Mouse (Mus musculus): Measurements from ENCODE around the gene Oaz1. TPM values are rescaled to one million over a fixed set of nuclear protein-coding genes. Genes with fewer than 3 reads are reported as not detected.

Oaz1 gene
- polyA plus RNA-seq, 1 experiment from 2014 or later, result 1,351 TPM

DNA sequence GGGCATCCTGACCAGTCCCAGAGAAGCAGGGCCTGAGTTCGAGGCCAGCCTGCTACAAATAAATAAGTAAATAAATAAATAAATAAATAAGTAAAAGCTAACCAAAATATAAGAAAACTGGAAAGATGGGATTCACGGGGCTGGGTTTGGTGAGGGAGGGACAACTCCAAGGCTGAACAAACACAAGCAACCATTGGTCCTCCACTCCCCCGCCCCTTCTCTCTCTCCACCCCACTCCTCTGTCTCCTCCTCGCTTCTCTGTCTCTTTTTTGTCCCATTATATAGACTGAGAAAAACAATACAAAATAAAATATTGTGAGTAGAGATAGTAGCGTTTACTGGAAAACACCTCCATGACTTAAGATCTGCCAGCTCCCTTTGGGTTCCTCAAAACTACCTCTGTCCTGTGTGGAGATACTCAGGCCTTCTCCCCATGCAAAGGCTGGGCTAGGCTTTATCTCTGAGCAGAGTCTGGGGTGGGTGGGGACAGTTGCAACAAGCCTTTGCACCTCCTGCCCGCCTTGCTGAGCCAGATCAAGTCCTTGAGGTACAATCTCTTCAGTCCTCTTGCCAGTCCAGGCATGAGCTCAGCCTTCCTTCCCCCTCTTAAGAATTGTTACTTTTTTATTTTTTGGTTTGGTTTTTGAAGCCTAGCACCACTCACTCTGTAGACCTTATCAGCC is 7.7 kb upstream of the Oaz1 start:
- H3K9me3 ChIP-seq (ENCODE audit: control insufficient read depth, low read length), result no peaks in the 10 kb centered on the region
- no peaks in the 10 kb centered on the region for H3K4me1 ChIP-seq (replicated peaks; ENCODE audit: control insufficient read depth, insufficient read depth, low read length)
- H3K9ac ChIP-seq (replicated peaks; ENCODE audit: low read depth, low read length), result no peak overlapping the region
- no peak overlapping the region for H3K4me2 ChIP-seq (ENCODE audit: low read length)
- no peaks in the 10 kb centered on the region for H3K27me3 ChIP-seq (replicated peaks; ENCODE audit: control insufficient read depth, insufficient read depth, low read length)
- H3K36me3 ChIP-seq (ENCODE audit: control insufficient read depth, insufficient read depth), result no peaks in the 10 kb centered on the region
- H3K27ac ChIP-seq (ENCODE audit: low read length), result no peak overlapping the region
- ATAC-seq, result no peak
- H3K4me3 ChIP-seq (replicated peaks; ENCODE audit: low read length), result no peak overlapping the region
- 64% methylated on average over 6 of the region's 6 CpGs for WGBS

DNA sequence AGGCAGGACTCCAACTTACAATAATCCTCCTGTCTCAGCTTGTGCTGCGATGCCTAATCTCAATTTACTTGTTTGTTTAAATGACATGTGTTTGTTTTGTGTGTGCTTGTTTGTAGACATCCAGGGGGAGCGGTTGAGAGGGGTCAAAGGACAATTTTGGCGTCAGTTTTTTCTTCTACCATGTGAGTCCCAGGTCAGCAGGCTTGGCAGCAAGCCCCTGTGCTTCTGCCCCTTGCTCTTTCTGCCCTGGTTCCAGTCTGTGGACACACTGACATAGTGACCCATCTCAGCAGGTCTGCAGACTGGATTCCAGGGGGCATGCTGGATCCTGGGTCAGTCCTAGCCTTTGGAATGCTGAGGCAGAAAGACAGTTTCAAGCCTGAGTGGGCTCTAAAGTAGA is 7.0 kb upstream of the Oaz1 start:
- H3K4me1 ChIP-seq (replicated peaks; ENCODE audit: control insufficient read depth, insufficient read depth, low read length), result no peaks in the 10 kb centered on the region
- no peak overlapping the region for H3K4me2 ChIP-seq (ENCODE audit: low read length)
- no peak overlapping the region for H3K9ac ChIP-seq (replicated peaks; ENCODE audit: low read depth, low read length)
- no peaks in the 10 kb centered on the region for H3K9me3 ChIP-seq (ENCODE audit: control insufficient read depth, low read length)
- ATAC-seq, result no peak
- WGBS, result 55% methylated on average over 3 of the region's 3 CpGs
- no peaks in the 10 kb centered on the region for H3K27me3 ChIP-seq (replicated peaks; ENCODE audit: control insufficient read depth, insufficient read depth, low read length)
- no peak overlapping the region for H3K27ac ChIP-seq (ENCODE audit: low read length)
- no peaks in the 10 kb centered on the region for H3K36me3 ChIP-seq (ENCODE audit: control insufficient read depth, insufficient read depth)
- no peak overlapping the region for H3K4me3 ChIP-seq (replicated peaks; ENCODE audit: low read length)

DNA sequence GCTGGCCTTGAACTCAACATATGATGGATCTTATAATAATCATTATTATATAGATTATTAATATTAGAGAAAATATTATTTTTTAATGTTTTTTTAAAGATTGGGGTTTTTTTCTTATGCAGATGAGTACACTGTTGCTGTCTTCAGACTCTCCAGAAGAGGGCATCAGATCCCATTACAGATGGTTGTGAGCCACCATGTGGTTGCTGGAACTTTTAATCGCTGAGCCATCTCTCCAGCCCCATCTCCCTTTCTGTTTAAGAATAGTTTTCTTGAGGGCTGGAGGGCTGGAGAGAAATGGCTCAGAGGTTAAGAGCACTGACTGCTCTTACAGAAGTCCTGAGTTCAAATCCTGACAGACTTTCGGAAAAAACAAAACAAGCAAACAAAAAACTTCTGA is 4.5 kb upstream of the Oaz1 start:
- H3K4me1 ChIP-seq (replicated peaks; ENCODE audit: control insufficient read depth, insufficient read depth, low read length), result peaks cover 2% of the 10 kb centered on the region; the same call in 1 of the 2 replicates
- H3K9ac ChIP-seq (replicated peaks; ENCODE audit: low read depth, low read length), result no peak overlapping the region
- H3K36me3 ChIP-seq (ENCODE audit: control insufficient read depth, insufficient read depth), result no peaks in the 10 kb centered on the region
- no peaks in the 10 kb centered on the region for H3K27me3 ChIP-seq (replicated peaks; ENCODE audit: control insufficient read depth, insufficient read depth, low read length)
- ATAC-seq, result no peak
- H3K4me3 ChIP-seq (replicated peaks; ENCODE audit: low read length), result no peak overlapping the region
- H3K4me2 ChIP-seq (ENCODE audit: low read length), result no peak overlapping the region
- no peaks in the 10 kb centered on the region for H3K9me3 ChIP-seq (ENCODE audit: control insufficient read depth, low read length)
- H3K27ac ChIP-seq (ENCODE audit: low read length), result no peak overlapping the region
- 41% methylated on average over 2 of the region's 2 CpGs for WGBS

DNA sequence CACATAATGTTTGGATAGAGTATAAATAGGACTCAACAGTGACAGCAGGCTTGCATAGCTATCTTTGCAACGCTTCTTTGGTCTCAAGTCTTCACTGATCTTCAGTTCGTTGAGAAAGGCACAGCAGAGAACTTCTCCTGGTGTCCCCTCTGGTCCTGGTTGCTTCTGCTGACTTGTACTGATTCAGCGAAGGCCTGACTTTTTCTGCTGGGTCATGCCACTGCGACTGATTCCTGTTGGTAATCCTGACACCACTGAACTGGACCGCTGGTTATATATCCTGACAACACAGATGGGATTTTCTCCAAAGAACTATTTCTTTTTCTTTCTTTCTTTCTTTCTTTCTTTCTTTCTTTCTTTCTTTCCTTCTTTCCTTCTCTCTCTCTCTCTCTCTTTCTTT is 3.9 kb upstream of the Oaz1 start:
- no peak overlapping the region for H3K9ac ChIP-seq (replicated peaks; ENCODE audit: low read depth, low read length)
- H3K27ac ChIP-seq (ENCODE audit: low read length), result no peak overlapping the region
- no peak for ATAC-seq
- WGBS, result 90% methylated on average over 5 of the region's 5 CpGs
- no peaks in the 10 kb centered on the region for H3K9me3 ChIP-seq (ENCODE audit: control insufficient read depth, low read length)
- no peaks in the 10 kb centered on the region for H3K27me3 ChIP-seq (replicated peaks; ENCODE audit: control insufficient read depth, insufficient read depth, low read length)
- H3K4me1 ChIP-seq (replicated peaks; ENCODE audit: control insufficient read depth, insufficient read depth, low read length), result peaks cover 4% of the 10 kb centered on the region
- no peak overlapping the region for H3K4me3 ChIP-seq (replicated peaks; ENCODE audit: low read length)
- H3K4me2 ChIP-seq (ENCODE audit: low read length), result no peak overlapping the region
- no peaks in the 10 kb centered on the region for H3K36me3 ChIP-seq (ENCODE audit: control insufficient read depth, insufficient read depth)

DNA sequence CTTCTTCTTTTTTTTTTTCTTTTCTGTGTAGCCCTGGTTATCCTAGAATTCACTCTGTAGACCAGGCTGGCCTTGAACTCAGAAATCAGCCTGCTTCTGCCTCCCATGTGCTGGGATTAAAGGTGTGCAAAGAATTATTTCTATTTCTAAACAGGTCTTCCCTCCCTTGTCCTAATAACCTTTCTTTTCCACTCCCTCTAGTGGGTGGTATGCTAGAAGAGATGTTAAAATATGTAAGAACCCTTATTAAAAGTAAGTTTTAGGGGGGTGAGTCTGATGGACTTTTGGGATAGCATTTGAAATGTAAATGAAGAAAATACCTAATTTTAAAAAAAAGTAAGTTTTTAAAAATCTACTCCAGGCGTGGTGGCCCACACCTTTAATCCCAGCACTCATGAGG is 3.1 kb upstream of the Oaz1 start:
- no peak overlapping the region for H3K4me3 ChIP-seq (replicated peaks; ENCODE audit: low read length)
- no peaks in the 10 kb centered on the region for H3K27me3 ChIP-seq (replicated peaks; ENCODE audit: control insufficient read depth, insufficient read depth, low read length)
- no peaks in the 10 kb centered on the region for H3K36me3 ChIP-seq (ENCODE audit: control insufficient read depth, insufficient read depth)
- H3K9ac ChIP-seq (replicated peaks; ENCODE audit: low read depth, low read length), result no peak overlapping the region
- ATAC-seq, result no peak
- H3K9me3 ChIP-seq (ENCODE audit: control insufficient read depth, low read length), result no peaks in the 10 kb centered on the region
- WGBS, result 93% methylated on average over 1 of the region's 1 CpGs
- H3K27ac ChIP-seq (ENCODE audit: low read length), result no peak overlapping the region
- peaks cover 12% of the 10 kb centered on the region for H3K4me1 ChIP-seq (replicated peaks; ENCODE audit: control insufficient read depth, insufficient read depth, low read length)
- no peak overlapping the region for H3K4me2 ChIP-seq (ENCODE audit: low read length)

DNA sequence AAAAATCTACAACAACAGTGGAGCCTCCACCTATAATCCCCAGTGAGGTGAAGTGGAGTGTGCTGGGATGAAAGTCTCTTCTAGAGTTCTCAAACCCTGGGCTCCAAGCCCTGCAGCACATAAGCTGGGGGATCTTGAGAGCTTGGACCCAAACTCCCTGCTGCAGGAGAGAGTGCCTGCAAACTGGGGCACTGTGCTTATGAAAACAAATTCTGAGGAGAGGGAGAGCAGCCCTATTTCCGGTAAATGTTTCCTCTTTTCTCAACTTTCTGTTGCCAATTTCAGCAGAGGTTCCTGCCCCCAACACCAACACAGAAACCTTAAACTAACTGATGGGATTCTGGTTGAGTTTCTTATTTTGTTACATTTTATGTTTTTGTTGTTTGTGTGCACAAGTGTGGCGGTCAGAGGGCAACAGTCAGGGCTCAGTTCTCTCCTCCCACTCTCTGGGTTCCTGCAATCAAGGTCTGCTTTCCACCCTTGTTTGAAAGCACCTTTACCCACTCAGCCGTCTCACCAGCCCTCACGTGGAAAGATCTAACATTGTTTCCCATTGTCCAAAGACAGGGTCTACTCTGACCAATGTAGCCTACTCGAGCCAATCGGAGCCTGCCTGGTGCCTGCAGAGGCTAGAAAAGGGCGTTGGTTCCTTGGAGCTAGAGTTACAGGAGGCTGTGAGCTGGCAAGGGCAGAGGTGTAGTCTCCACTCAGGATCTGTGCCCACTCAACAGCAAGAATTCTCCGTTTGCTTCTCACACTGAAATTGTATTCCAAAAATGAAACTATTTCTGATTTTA is 2.4 kb upstream of the Oaz1 start:
- Histone ChIP-seq H3K9ac (replicated peaks; ENCODE audit: low read depth, low read length) (no peak overlapping the region), H3K27me3 (replicated peaks; ENCODE audit: control insufficient read depth, insufficient read depth, low read length) (no peaks in the 10 kb centered on the region), H3K4me1 (replicated peaks; ENCODE audit: control insufficient read depth, insufficient read depth, low read length) (peaks cover 16% of the 10 kb centered on the region), H3K36me3 (ENCODE audit: control insufficient read depth, insufficient read depth) (no peaks in the 10 kb centered on the region; the same call in 1 of the 2 replicates), H3K9me3 (ENCODE audit: control insufficient read depth, low read length) (no peaks in the 10 kb centered on the region), H3K4me2 (ENCODE audit: low read length) (no peak overlapping the region), H3K4me3 (replicated peaks; ENCODE audit: low read length) (no peak overlapping the region), H3K27ac (ENCODE audit: low read length) (no peak overlapping the region)
- 65% methylated on average over 8 of the region's 8 CpGs for WGBS
- no peak for ATAC-seq

DNA sequence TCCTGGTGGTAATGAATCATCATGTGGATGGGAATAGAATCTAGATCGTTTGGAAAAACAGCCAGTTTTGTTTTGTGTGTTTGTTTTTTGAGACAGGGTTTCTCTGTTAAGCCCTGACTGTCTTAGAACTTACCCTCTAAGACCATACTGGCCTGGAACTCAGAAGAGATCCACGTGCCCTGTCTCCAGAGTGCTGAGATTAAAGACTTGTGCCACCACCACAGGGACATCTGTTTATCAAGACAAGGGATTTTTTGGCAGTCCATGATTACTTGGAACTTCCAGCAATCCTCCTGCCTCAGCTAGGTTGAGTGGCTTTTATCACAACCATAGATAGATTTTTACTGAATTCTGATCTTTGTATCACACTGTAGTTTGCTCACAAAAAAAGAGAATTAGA is 1.6 kb upstream of the Oaz1 start:
- H3K4me1 ChIP-seq (replicated peaks; ENCODE audit: control insufficient read depth, insufficient read depth, low read length), result peaks cover 23% of the 10 kb centered on the region
- no peak overlapping the region for H3K9ac ChIP-seq (replicated peaks; ENCODE audit: low read depth, low read length)
- no peak overlapping the region for H3K4me3 ChIP-seq (replicated peaks; ENCODE audit: low read length)
- H3K27ac ChIP-seq (ENCODE audit: low read length), result no peak overlapping the region
- H3K4me2 ChIP-seq (ENCODE audit: low read length), result no peak overlapping the region
- no peaks in the 10 kb centered on the region for H3K9me3 ChIP-seq (ENCODE audit: control insufficient read depth, low read length)
- no peaks in the 10 kb centered on the region for H3K27me3 ChIP-seq (replicated peaks; ENCODE audit: control insufficient read depth, insufficient read depth, low read length)
- 82% methylated on average over 2 of the region's 2 CpGs for WGBS
- no peak for ATAC-seq
- H3K36me3 ChIP-seq (ENCODE audit: control insufficient read depth, insufficient read depth), result peaks cover 7% of the 10 kb centered on the region

DNA sequence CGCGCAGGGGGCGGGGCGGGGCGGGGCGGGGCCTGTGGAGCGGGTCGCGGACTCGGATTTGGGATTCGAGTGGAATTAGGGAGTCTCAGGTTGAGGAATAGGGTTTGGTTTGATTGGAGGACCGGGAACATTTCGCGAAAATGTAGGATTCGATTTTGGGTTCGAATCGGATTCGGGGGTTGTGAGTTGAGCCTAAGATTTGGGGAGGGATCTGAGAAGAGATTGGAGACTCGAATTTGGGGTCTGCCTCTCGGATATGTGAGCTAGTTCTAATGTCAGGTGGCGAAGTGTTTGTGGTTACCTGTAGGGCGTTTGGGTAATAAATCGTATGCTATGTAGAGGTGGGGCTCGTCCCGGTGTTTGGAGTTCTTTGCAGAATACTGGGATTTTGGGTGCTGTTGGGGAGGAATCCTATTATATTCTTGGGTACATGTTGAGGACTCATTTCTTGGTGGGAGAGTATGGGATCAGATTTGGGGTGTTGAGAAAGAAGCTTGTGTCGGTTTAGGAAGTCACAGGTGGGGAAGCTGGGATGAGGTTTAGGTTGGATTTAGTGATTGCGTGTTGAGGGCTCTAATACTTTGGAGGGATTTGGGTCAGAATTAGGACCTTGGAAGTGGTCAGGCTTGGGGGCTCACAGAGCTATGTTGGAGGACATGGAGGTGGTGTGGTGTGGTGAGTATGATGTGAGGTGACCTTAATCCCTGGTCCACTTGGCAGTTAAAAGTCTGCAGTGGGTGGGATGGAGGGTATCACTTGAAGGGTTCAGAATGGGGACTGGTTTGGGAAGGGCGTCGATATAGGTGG is 810 bp downstream of the Oaz1 start:
- 10% methylated on average over 29 of the region's 29 CpGs for WGBS
- Histone ChIP-seq H3K27ac (ENCODE audit: low read length) (peak overlapping the region; percentile 92), H3K36me3 (ENCODE audit: control insufficient read depth, insufficient read depth) (peaks cover 10% of the 10 kb centered on the region), H3K4me1 (replicated peaks; ENCODE audit: control insufficient read depth, insufficient read depth, low read length) (peaks cover 25% of the 10 kb centered on the region), H3K9ac (replicated peaks; ENCODE audit: low read depth, low read length) (peak overlapping the region; percentile 90), H3K27me3 (replicated peaks; ENCODE audit: control insufficient read depth, insufficient read depth, low read length) (no peaks in the 10 kb centered on the region), H3K4me3 (replicated peaks; ENCODE audit: low read length) (peak overlapping the region; percentile 84), H3K4me2 (ENCODE audit: low read length) (peak overlapping the region; percentile 96), H3K9me3 (ENCODE audit: control insufficient read depth, low read length) (no peaks in the 10 kb centered on the region)
- no peak for ATAC-seq

DNA sequence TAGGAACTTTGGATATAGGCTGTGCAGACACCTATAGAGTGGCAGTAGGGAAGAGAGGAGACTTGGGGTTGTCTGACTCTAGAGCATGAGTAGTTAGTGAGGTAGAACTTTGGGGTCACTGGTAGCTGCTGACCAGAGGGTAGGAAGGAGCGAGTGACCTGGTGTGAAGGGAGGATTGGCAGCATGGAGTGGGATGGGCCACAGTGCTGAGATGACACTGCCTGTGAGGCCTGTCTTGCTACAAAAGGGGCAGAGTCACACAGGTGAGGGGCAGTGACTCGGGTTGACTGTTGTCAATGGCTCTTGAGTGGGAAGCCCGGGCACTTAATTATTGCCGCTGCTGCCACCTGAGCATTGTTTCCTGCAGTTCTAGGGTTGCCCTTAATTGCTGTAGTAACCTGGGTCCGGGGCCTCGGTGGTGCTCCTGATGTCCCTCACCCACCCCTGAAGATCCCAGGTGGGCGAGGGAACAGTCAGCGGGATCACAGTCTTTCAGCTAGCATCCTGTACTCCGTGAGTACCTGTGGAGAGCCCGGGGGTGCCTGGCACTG is 1.5 kb downstream of the Oaz1 start:
- H3K4me3 ChIP-seq (replicated peaks; ENCODE audit: low read length), result peak overlapping the region; percentile 84
- H3K27me3 ChIP-seq (replicated peaks; ENCODE audit: control insufficient read depth, insufficient read depth, low read length), result no peaks in the 10 kb centered on the region
- no peak for ATAC-seq
- peak overlapping the region; percentile 96 for H3K4me2 ChIP-seq (ENCODE audit: low read length)
- WGBS, result 78% methylated on average over 10 of the region's 10 CpGs
- H3K27ac ChIP-seq (ENCODE audit: low read length), result no peak overlapping the region
- peaks cover 25% of the 10 kb centered on the region for H3K4me1 ChIP-seq (replicated peaks; ENCODE audit: control insufficient read depth, insufficient read depth, low read length)
- peak overlapping the region; percentile 90 for H3K9ac ChIP-seq (replicated peaks; ENCODE audit: low read depth, low read length)
- no peaks in the 10 kb centered on the region for H3K9me3 ChIP-seq (ENCODE audit: control insufficient read depth, low read length)
- H3K36me3 ChIP-seq (ENCODE audit: control insufficient read depth, insufficient read depth), result peaks cover 10% of the 10 kb centered on the region
